Mouse (Mus musculus) left cerebral cortex, adult 2 months (tissue): ENCODE results near the gene Tagln3. TPM values are rescaled to one million over a fixed set of nuclear protein-coding genes. Genes with fewer than 3 reads are reported as not detected.
A peak's percentile ranks its signal among the peaks of the same experiment; 100 is the strongest.

Experiments used
- DNase-seq, 2 experiments: peaks; one replicate each; pipeline ENCODE4 v3.0.0; 2021 to 2022; ENCODE audit warnings: low spot score in 2 of 2, mixed read lengths in 1 of 2; ENCODE audit errors: extremely low spot score in 1 of 2
- H3K27ac ChIP-seq: fragments of 200-600 bp; 2 replicates; pipeline ENCODE4 v1.8.1; 2022
- H3K4me3 ChIP-seq: fragments of 200-600 bp; 2 replicates; pipeline ENCODE4 v1.8.1; 2022
- CTCF ChIP-seq: fragments of 200-600 bp; IDR thresholded peaks from 2 replicates; pipeline ENCODE4 v1.8.1; 2022; ENCODE audit warnings: antibody characterized with exemption, mild to moderate bottlenecking, moderate library complexity
- intact Hi-C: fragments of 180-260 bp; cut with DNase I; formaldehyde crosslinking; loops from one replicate; pipeline ENCODE4 v1.15.1; 2025
- total RNA-seq, 2 experiments: library from RNA; stranded (reverse); gene quantifications; 2 replicates each; pipeline ENCODE4 v1.2.3; 2021

The Tagln3 gene
- total RNA-seq, 2 experiments from 2014 or later, result 320 to 326 TPM

- Histone ChIP-seq H3K27ac (peak overlapping the region; percentile 26), H3K4me3 (no peak overlapping the region)
- intact Hi-C loops, result no loop called here
- no peak for TF ChIP-seq CTCF
- DNase-seq, result no peak
Observed at GRCm38 (mm10) chr16:45714489-45715150, 9.8 kb downstream of the Tagln3 start.

GRCm38 (mm10) chr16:45713878-45714277, 10.5 kb downstream of the Tagln3 start:
- H3K4me3 ChIP-seq, result no peak overlapping the region
- no peak for TF ChIP-seq CTCF
- no peak overlapping the region for H3K27ac ChIP-seq
- DNase-seq, result no peak
- intact Hi-C loops, result no loop called here

GRCm38 (mm10) chr16:45713261-45713660, 11.1 kb downstream of the Tagln3 start:
- no peak for TF ChIP-seq CTCF

GRCm38 (mm10) chr16:45711263-45711662, 13.1 kb downstream of the Tagln3 start:
- intact Hi-C loops, result no loop called here
- DNase-seq, result no peak
- H3K27ac ChIP-seq, result no peak overlapping the region

More at GRCm38 (mm10) chr16:45713261-45713660, 11.1 kb downstream of the Tagln3 start:
- DNase-seq, result no peak
- intact Hi-C loops, result no loop called here
- no peak overlapping the region for H3K4me3 ChIP-seq
- no peak overlapping the region for H3K27ac ChIP-seq

GRCm38 (mm10) chr16:45699301-45699700, 25.1 kb downstream of the Tagln3 start:
- Histone ChIP-seq H3K27ac (no peak overlapping the region), H3K4me3 (no peak overlapping the region)
- no peak for TF ChIP-seq CTCF
- DNase-seq, result no peak
- intact Hi-C loops, result no loop called here

More at GRCm38 (mm10) chr16:45711263-45711662, 13.1 kb downstream of the Tagln3 start:
- no peak overlapping the region for H3K4me3 ChIP-seq
- TF ChIP-seq CTCF, result peak; percentile 47

GRCm38 (mm10) chr16:45697996-45698395, 26.4 kb downstream of the Tagln3 start:
- no peak overlapping the region for H3K27ac ChIP-seq
- no peak for DNase-seq
- H3K4me3 ChIP-seq, result no peak overlapping the region
- no peak for TF ChIP-seq CTCF
- intact Hi-C loops, result no loop called here

- no peak for DNase-seq
- Histone ChIP-seq H3K4me3 (no peak overlapping the region), H3K27ac (no peak overlapping the region)
- no peak for TF ChIP-seq CTCF
- intact Hi-C loops, result no loop called here
Observed at GRCm38 (mm10) chr16:45695445-45696160, 28.8 kb downstream of the Tagln3 start.

GRCm38 (mm10) chr16:45693558-45693957, 30.9 kb downstream of the Tagln3 start, which contains the start of gene Tmprss7:
Gene Tmprss7 (minus strand): TSS chr16:45693658.
- peak within 1 kb of the TSS; percentile 5; the same call in 1 of the 2 replicates for H3K27ac ChIP-seq
- intact Hi-C loops, result no loop called here
- TF ChIP-seq CTCF, result no peak
- DNase-seq, result no peak
- H3K4me3 ChIP-seq, result no peak within 1 kb of the TSS

- intact Hi-C loops, result no loop called here
- no peak overlapping the region; the same call in 1 of the 2 replicates for H3K27ac ChIP-seq
- DNase-seq, result no peak
Observed at GRCm38 (mm10) chr16:45692851-45693250, 31.6 kb downstream of the Tagln3 start.

GRCm38 (mm10) chr16:45690178-45690577, 34.2 kb downstream of the Tagln3 start:
- Histone ChIP-seq H3K27ac (0 out of 2 replicates have a peak overlapping the region, but pooled peaks have one; percentile 36), H3K4me3 (no peak overlapping the region)
- peak in 1 of 2 experiments; percentile 43 for DNase-seq
- intact Hi-C loops, result no loop called here
- no peak for TF ChIP-seq CTCF

More at GRCm38 (mm10) chr16:45692851-45693250, 31.6 kb downstream of the Tagln3 start:
- no peak overlapping the region for H3K4me3 ChIP-seq
- no peak for TF ChIP-seq CTCF

- Histone ChIP-seq H3K27ac (peak overlapping the region; percentile 29; the same call in 1 of the 2 replicates), H3K4me3 (no peak overlapping the region)
- DNase-seq, result no peak
- intact Hi-C loops, result loop anchor here (2.0 to 10.0 kb wide), 2 partner anchors 36 to 128 kb away; no protein-coding TSS in a partner anchor
- no peak for TF ChIP-seq CTCF
Observed at GRCm38 (mm10) chr16:45686833-45687232, 37.6 kb downstream of the Tagln3 start.

GRCm38 (mm10) chr16:45685295-45685694, 39.1 kb downstream of the Tagln3 start:
- Histone ChIP-seq H3K4me3 (no peak overlapping the region), H3K27ac (peak overlapping the region; percentile 41; the same call in 1 of the 2 replicates)
- intact Hi-C loops, result loop anchor here (10.0 kb wide), 1 partner anchor 130 kb away; no protein-coding TSS in a partner anchor
- no peak for DNase-seq
- no peak for TF ChIP-seq CTCF
